Mouse (Mus musculus) layer of hippocampus, postnatal 36 days (tissue): ENCODE data around the gene Akap9. TPM values are rescaled to one million over a fixed set of nuclear protein-coding genes. Genes with fewer than 3 reads are reported as not detected.
"Not testable (repeated sequence)": the region's sequence is repeated elsewhere in the genome, so short reads cannot be mapped to it uniquely, and the experiment has no call there.

Experiments used
- DNase-seq, 2 experiments: peaks; one replicate each; pipeline ENCODE4 v3.0.0; 2022
- total RNA-seq, 2 experiments: library from RNA; stranded (reverse); gene quantifications; 2 replicates each; pipeline ENCODE4 v1.2.3; 2021

Gene Akap9
- total RNA-seq, 2 experiments from 2014 or later: 69.9 to 72.0 TPM

- DNase-seq: no peak
Observed at GRCm38 (mm10) chr5:3970936-3971335, 43.1 kb downstream of the Akap9 start.

GRCm38 (mm10) chr5:3973764-3974163 lies 45.9 kb downstream of the Akap9 start:
- no peak for DNase-seq

- DNase-seq: no peak
Observed at GRCm38 (mm10) chr5:3974896-3975295, 47.0 kb downstream of the Akap9 start.

- DNase-seq: no peak
Observed at GRCm38 (mm10) chr5:3976111-3976510, 48.3 kb downstream of the Akap9 start.

- DNase-seq: no peak
Observed at GRCm38 (mm10) chr5:3977904-3978303, 50.0 kb downstream of the Akap9 start.

- no peak for DNase-seq
Observed at GRCm38 (mm10) chr5:3989608-3990007, 61.8 kb downstream of the Akap9 start.

- DNase-seq: no peak
Observed at GRCm38 (mm10) chr5:3990499-3990898, 62.6 kb downstream of the Akap9 start.

GRCm38 (mm10) chr5:4004531-4005469 lies 76.9 kb downstream of the Akap9 start:
- no peak for DNase-seq

- no peak for DNase-seq
Observed at GRCm38 (mm10) chr5:4006606-4007005, 78.8 kb downstream of the Akap9 start.

GRCm38 (mm10) chr5:4008266-4008665 lies 80.4 kb downstream of the Akap9 start:
- no peak for DNase-seq

- DNase-seq: no peak
Observed at GRCm38 (mm10) chr5:4009540-4009939, 81.7 kb downstream of the Akap9 start.

GRCm38 (mm10) chr5:4017646-4018045 lies 89.8 kb downstream of the Akap9 start:
- DNase-seq: not testable (repeated sequence)

- no peak for DNase-seq
Observed at GRCm38 (mm10) chr5:4019377-4019776, 91.5 kb downstream of the Akap9 start.

- no peak for DNase-seq
Observed at GRCm38 (mm10) chr5:4020018-4020417, 92.2 kb downstream of the Akap9 start.

GRCm38 (mm10) chr5:4023186-4023585 lies 95.3 kb downstream of the Akap9 start:
- no peak for DNase-seq

- no peak for DNase-seq
Observed at GRCm38 (mm10) chr5:4023742-4024681, 96.2 kb downstream of the Akap9 start.

GRCm38 (mm10) chr5:4024727-4025126 lies 96.9 kb downstream of the Akap9 start:
- DNase-seq: no peak

- not testable (repeated sequence) for DNase-seq
Observed at GRCm38 (mm10) chr5:4026336-4026735, 98.5 kb downstream of the Akap9 start.

- no peak for DNase-seq
Observed at GRCm38 (mm10) chr5:4028486-4029173, 100.8 kb downstream of the Akap9 start.

GRCm38 (mm10) chr5:4031846-4032245 lies 104.0 kb downstream of the Akap9 start:
- DNase-seq: no peak

GRCm38 (mm10) chr5:4036686-4037085 lies 108.8 kb downstream of the Akap9 start:
- no peak for DNase-seq

GRCm38 (mm10) chr5:4039351-4039750 lies 111.5 kb downstream of the Akap9 start:
- no peak for DNase-seq
